Mouse (Mus musculus) left cerebral cortex, adult 2 months (tissue): ENCODE measurements around the gene Abraxas1. TPM values are rescaled to one million over a fixed set of nuclear protein-coding genes. Genes with fewer than 3 reads are reported as not detected.

Experiments used
- DNase-seq, 2 experiments: peaks; one replicate each; pipeline ENCODE4 v3.0.0; 2021 to 2022; ENCODE audit warnings: low spot score in 2 of 2, mixed read lengths in 1 of 2; ENCODE audit errors: extremely low spot score in 1 of 2
- H3K27ac ChIP-seq: fragments of 200-600 bp; 2 replicates; pipeline ENCODE4 v1.8.1; 2022
- H3K4me3 ChIP-seq: fragments of 200-600 bp; 2 replicates; pipeline ENCODE4 v1.8.1; 2022
- CTCF ChIP-seq: fragments of 200-600 bp; IDR thresholded peaks from 2 replicates; pipeline ENCODE4 v1.8.1; 2022; ENCODE audit warnings: antibody characterized with exemption, mild to moderate bottlenecking, moderate library complexity
- intact Hi-C: fragments of 180-260 bp; cut with DNase I; formaldehyde crosslinking; loops from one replicate; pipeline ENCODE4 v1.15.1; 2025
- total RNA-seq, 2 experiments: library from RNA; stranded (reverse); gene quantifications; 2 replicates each; pipeline ENCODE4 v1.2.3; 2021

Abraxas1 gene
- total RNA-seq, 2 experiments from 2014 or later: 6.5 to 9.2 TPM

GRCm38 (mm10) chr5:100845848-100846598 is 25.3 kb upstream of the Abraxas1 start:
- intact Hi-C loops: no loop called here
- Histone ChIP-seq H3K27ac (peak overlapping the region; percentile 67), H3K4me3 (peak overlapping the region; percentile 65)
- TF ChIP-seq CTCF: no peak
- DNase-seq: peak; percentile 62 to 68

- intact Hi-C loops: no loop called here
Measured at GRCm38 (mm10) chr5:100845485-100845847, 24.7 kb upstream of the Abraxas1 start, which contains the start of gene Gpat3. Gene Gpat3 (plus strand): TSS chr5:100845713.

GRCm38 (mm10) chr5:100844485-100844884 is 23.7 kb upstream of the Abraxas1 start:
- intact Hi-C loops: no loop called here
- no peak for DNase-seq

More at GRCm38 (mm10) chr5:100845485-100845847, 24.7 kb upstream of the Abraxas1 start, which contains the start of gene Gpat3:
- peak within 1 kb of the TSS; percentile 65 for H3K4me3 ChIP-seq
- DNase-seq: peak; percentile 17 to 35
- TF ChIP-seq CTCF: no peak
- H3K27ac ChIP-seq: peak within 1 kb of the TSS; percentile 67

GRCm38 (mm10) chr5:100837907-100838306 is 17.1 kb upstream of the Abraxas1 start:
- TF ChIP-seq CTCF: no peak
- intact Hi-C loops: no loop called here
- H3K4me3 ChIP-seq: no peak overlapping the region
- DNase-seq: no peak
- no peak overlapping the region for H3K27ac ChIP-seq

More at GRCm38 (mm10) chr5:100844485-100844884, 23.7 kb upstream of the Abraxas1 start:
- no peak for TF ChIP-seq CTCF
- Histone ChIP-seq H3K27ac (no peak overlapping the region), H3K4me3 (no peak overlapping the region)

- no peak for TF ChIP-seq CTCF
- intact Hi-C loops: no loop called here
- no peak for DNase-seq
- Histone ChIP-seq H3K4me3 (no peak overlapping the region), H3K27ac (no peak overlapping the region)
Measured at GRCm38 (mm10) chr5:100835862-100836538, 15.2 kb upstream of the Abraxas1 start.

- no peak for DNase-seq
- Histone ChIP-seq H3K27ac (no peak overlapping the region), H3K4me3 (no peak overlapping the region)
- TF ChIP-seq CTCF: no peak
- intact Hi-C loops: no loop called here
Measured at GRCm38 (mm10) chr5:100833841-100834240, 13.1 kb upstream of the Abraxas1 start.

- intact Hi-C loops: no loop called here
- DNase-seq: no peak
- H3K27ac ChIP-seq: no peak overlapping the region
- TF ChIP-seq CTCF: no peak
- H3K4me3 ChIP-seq: no peak overlapping the region
Measured at GRCm38 (mm10) chr5:100832680-100833079, 11.9 kb upstream of the Abraxas1 start.

- no peak for DNase-seq
- TF ChIP-seq CTCF: no peak
- H3K4me3 ChIP-seq: no peak overlapping the region
- intact Hi-C loops: no loop called here
- H3K27ac ChIP-seq: no peak overlapping the region
Measured at GRCm38 (mm10) chr5:100828701-100829100, 7.9 kb upstream of the Abraxas1 start.

- no peak for DNase-seq
- Histone ChIP-seq H3K4me3 (no peak overlapping the region), H3K27ac (no peak overlapping the region)
- intact Hi-C loops: loop anchor here (1.0 kb wide), 1 partner anchor 89 kb away; no protein-coding TSS in a partner anchor
- no peak for TF ChIP-seq CTCF
Measured at GRCm38 (mm10) chr5:100826531-100826930, 5.8 kb upstream of the Abraxas1 start.

- intact Hi-C loops: loop anchor here (1.0 kb wide), 1 partner anchor 89 kb away; no protein-coding TSS in a partner anchor
- Histone ChIP-seq H3K27ac (no peak overlapping the region), H3K4me3 (no peak overlapping the region)
- peak; percentile 59 for TF ChIP-seq CTCF
- no peak for DNase-seq
Measured at GRCm38 (mm10) chr5:100825975-100826374, 5.2 kb upstream of the Abraxas1 start.

- Histone ChIP-seq H3K27ac (no peak overlapping the region), H3K4me3 (no peak overlapping the region)
- DNase-seq: no peak
- no peak for TF ChIP-seq CTCF
- intact Hi-C loops: loop anchor here (5.0 kb wide), 1 partner anchor 844 kb away; no protein-coding TSS in a partner anchor
Measured at GRCm38 (mm10) chr5:100822826-100823225, 2.1 kb upstream of the Abraxas1 start.

GRCm38 (mm10) chr5:100821375-100821774 is 610 bp upstream of the Abraxas1 start:
- no peak for DNase-seq
- TF ChIP-seq CTCF: no peak
- Histone ChIP-seq H3K4me3 (peak overlapping the region; percentile 72), H3K27ac (no peak overlapping the region)
- intact Hi-C loops: loop anchor here (2.0 to 5.0 kb wide), 2 partner anchors 23 to 846 kb away; partner anchors contain the start of genes Helq and Mrps18c
